Mouse (Mus musculus) forebrain, embryonic 12.5 days (tissue): ENCODE results near the gene Tbx3. TPM values are rescaled to one million over a fixed set of nuclear protein-coding genes. Genes with fewer than 3 reads are reported as not detected.

Experiments
- ATAC-seq: fragments of 200-750 bp; cut with Nextera tagmentation; 2 replicates; pipeline ENCODE4 v1.8.0; 2017; ENCODE audit warnings: moderate TSS enrichment; ENCODE audit not compliant: low FRiP score
- H3K27ac ChIP-seq: fragments of 300-500 bp; sonication (generic); 2 replicates; pipeline ENCODE4 v1.5.1; 2016; ENCODE audit warnings: mild to moderate bottlenecking
- H3K27me3 ChIP-seq: fragments of 300-500 bp; sonication (generic); 2 replicates; pipeline ENCODE4 v1.6.1; 2016; ENCODE audit warnings: mild to moderate bottlenecking
- H3K36me3 ChIP-seq: fragments of 300-500 bp; sonication (generic); replicated peaks from 2 replicates; pipeline ENCODE4 v1.6.1; 2016; ENCODE audit warnings: mild to moderate bottlenecking
- H3K4me1 ChIP-seq: fragments of 300-500 bp; sonication (generic); 2 replicates; pipeline ENCODE4 v1.6.1; 2016
- H3K4me2 ChIP-seq: fragments of 300-500 bp; sonication (generic); 2 replicates; pipeline ENCODE4 v1.6.1; 2016; ENCODE audit warnings: mild to moderate bottlenecking, moderate library complexity
- H3K4me3 ChIP-seq: fragments of 300-500 bp; sonication (generic); replicated peaks from 2 replicates; pipeline ENCODE4 v1.5.1; 2016; ENCODE audit warnings: mild to moderate bottlenecking
- H3K9ac ChIP-seq: fragments of 300-500 bp; sonication (generic); 2 replicates; pipeline ENCODE4 v1.6.1; 2016; ENCODE audit warnings: mild to moderate bottlenecking
- H3K9me3 ChIP-seq: fragments of 300-500 bp; sonication (generic); 2 replicates; pipeline ENCODE4 v1.6.1; 2016
- WGBS: fragments of 180-500 bp; shearing (Covaris S2); methylation state at CpG from one replicate; pipeline ENCODE4 v1.1.7; 2016; 5-methylcytosine and 5-hydroxymethylcytosine counted together
- polyA plus RNA-seq: library from polyadenylated mRNA; unstranded; fragments of >200 nt; fragmentation: Nextera tagmentation; extraction: Ambion mirVana; gene quantifications from 2 replicates; pipeline ENCODE4 v1.2.1, GENCODE M21; 2016

Gene Tbx3
- polyA plus RNA-seq, 1 experiment from 2014 or later: 2.3 TPM

- Histone ChIP-seq H3K27ac (no peak overlapping the region), H3K4me3 (no peak overlapping the region), H3K4me2 (no peak overlapping the region), H3K9me3 (no peaks in the 10 kb centered on the region), H3K4me1 (peaks cover 21% of the 10 kb centered on the region), H3K9ac (no peak overlapping the region), H3K27me3 (peaks cover 96% of the 10 kb centered on the region), H3K36me3 (no peaks in the 10 kb centered on the region)
- WGBS: 1% methylated on average over 22 of the region's 22 CpGs
- no peak for ATAC-seq
Measured at GRCm38 (mm10) chr5:119673716-119674605, 3.5 kb downstream of the Tbx3 start.

DNA sequence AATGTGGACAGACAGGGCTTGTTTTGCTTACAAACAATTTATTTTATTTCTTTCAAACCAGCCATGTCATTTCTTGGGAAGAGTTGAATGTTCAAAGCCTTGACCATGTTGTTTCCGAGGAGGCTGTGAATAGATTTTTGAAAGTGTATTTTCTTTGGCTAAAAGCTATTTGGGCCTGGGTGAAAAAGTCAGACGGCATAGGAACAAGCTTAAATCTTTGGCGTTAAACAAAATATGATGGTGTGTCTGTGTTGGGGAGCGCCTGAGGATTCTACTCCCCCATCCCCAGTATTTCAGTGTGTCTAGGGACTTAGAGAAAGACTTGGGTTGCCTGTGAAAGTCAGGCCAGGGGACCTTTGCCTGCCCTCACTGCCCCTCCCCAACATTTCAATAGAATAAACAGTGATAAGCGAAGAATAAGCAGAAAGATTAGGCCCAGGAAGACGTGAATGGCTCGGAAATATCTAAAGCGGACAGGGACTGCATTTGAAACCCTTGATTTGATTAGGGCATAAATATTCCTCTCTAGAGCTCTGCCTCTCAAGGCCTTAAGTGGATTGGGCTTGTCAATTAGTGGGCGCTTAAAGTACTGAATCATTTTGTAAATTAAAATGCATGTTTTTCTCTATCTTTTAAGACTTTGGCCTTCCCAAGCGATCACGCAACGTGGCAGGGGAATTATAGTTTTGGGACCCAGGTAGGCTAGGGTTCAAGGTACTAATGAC lies 4.3 kb downstream of the Tbx3 start:
- Histone ChIP-seq H3K9me3 (no peaks in the 10 kb centered on the region), H3K36me3 (no peaks in the 10 kb centered on the region), H3K27me3 (peaks cover 94% of the 10 kb centered on the region), H3K4me3 (no peak overlapping the region), H3K4me1 (peaks cover 13% of the 10 kb centered on the region), H3K4me2 (no peak overlapping the region), H3K9ac (no peak overlapping the region), H3K27ac (no peak overlapping the region)
- WGBS: 3% methylated on average over 12 of the region's 12 CpGs
- no peak for ATAC-seq

GRCm38 (mm10) chr5:119676245-119676644 lies 5.8 kb downstream of the Tbx3 start:
- no peak overlapping the region for H3K4me2 ChIP-seq
- no peaks in the 10 kb centered on the region for H3K9me3 ChIP-seq
- WGBS: 3% methylated on average over 2 of the region's 2 CpGs
- no peak for ATAC-seq
- H3K27me3 ChIP-seq: peaks cover 94% of the 10 kb centered on the region
- no peak overlapping the region for H3K4me3 ChIP-seq
- H3K4me1 ChIP-seq: peaks cover 5% of the 10 kb centered on the region; the same call in 1 of the 2 replicates
- no peak overlapping the region for H3K9ac ChIP-seq
- no peaks in the 10 kb centered on the region for H3K36me3 ChIP-seq
- H3K27ac ChIP-seq: no peak overlapping the region

GRCm38 (mm10) chr5:119678516-119678915 lies 8.0 kb downstream of the Tbx3 start:
- Histone ChIP-seq H3K9me3 (no peaks in the 10 kb centered on the region), H3K36me3 (no peaks in the 10 kb centered on the region), H3K4me3 (no peak overlapping the region), H3K9ac (no peak overlapping the region), H3K4me1 (peaks cover 5% of the 10 kb centered on the region; the same call in 1 of the 2 replicates), H3K27ac (no peak overlapping the region), H3K4me2 (no peak overlapping the region), H3K27me3 (peaks cover 97% of the 10 kb centered on the region)
- 11% methylated on average over 5 of the region's 5 CpGs for WGBS
- ATAC-seq: no peak

DNA sequence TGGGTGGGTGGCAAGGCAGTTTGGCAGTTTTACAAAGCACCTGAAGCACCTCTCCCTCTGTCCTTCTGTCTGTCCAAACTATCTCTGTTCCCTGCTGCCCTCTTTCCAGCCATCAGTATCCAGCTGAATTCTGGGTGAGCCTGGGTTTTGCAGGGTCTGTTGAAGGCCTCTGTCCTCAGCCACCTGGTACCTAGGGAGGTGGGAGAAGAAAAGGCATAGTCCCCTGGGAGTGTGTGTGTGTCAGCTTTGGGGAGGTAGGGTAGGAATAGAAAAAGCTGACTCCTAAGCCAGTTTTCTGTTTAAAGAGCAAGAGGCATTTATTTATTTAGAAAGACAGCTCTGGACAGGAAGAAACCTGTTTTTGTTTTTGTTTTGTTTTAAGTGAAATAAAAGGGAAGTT lies 8.6 kb downstream of the Tbx3 start:
- Histone ChIP-seq H3K9me3 (no peaks in the 10 kb centered on the region), H3K27me3 (peaks cover 97% of the 10 kb centered on the region), H3K4me1 (peaks cover 5% of the 10 kb centered on the region; the same call in 1 of the 2 replicates), H3K4me2 (no peak overlapping the region), H3K27ac (no peak overlapping the region), H3K9ac (no peak overlapping the region), H3K4me3 (no peak overlapping the region), H3K36me3 (no peaks in the 10 kb centered on the region)
- ATAC-seq: no peak

GRCm38 (mm10) chr5:119679614-119680328 lies 9.3 kb downstream of the Tbx3 start:
- WGBS: 6% methylated on average over 10 of the region's 10 CpGs
- Histone ChIP-seq H3K4me2 (no peak overlapping the region), H3K9ac (no peak overlapping the region), H3K4me1 (peaks cover 5% of the 10 kb centered on the region; the same call in 1 of the 2 replicates), H3K27ac (no peak overlapping the region), H3K4me3 (no peak overlapping the region), H3K9me3 (no peaks in the 10 kb centered on the region), H3K27me3 (peaks cover 94% of the 10 kb centered on the region), H3K36me3 (no peaks in the 10 kb centered on the region)
- ATAC-seq: no peak

DNA sequence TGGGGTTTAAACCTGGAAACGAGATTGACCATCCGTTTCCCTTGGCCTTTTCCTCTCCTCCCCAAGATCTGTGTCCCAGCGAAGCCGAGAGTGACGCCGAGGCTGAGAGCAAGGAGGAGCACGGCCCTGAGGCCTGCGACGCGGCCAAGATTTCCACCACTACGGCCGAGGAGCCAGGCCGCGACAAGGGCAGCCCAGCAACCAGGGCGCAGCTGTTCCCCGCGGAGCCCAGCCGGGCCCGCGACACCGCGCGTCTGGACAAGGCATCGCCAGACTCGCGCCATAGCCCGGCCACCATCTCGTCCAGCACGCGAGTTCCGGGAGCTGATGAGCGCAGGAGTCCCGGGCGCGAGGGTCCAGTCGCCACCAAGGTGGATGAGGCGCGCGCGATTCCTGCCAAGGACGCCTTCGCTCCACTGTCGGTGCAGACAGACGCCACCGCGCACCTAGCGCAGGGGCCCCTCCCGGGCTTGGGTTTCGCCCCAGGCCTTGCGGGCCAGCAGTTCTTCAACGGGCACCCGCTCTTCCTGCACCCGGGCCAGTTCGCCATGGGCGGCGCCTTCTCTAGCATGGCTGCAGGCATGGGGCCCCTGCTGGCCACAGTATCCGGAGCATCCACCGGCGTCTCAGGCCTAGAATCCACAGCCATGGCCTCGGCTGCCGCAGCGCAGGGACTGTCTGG lies 10.0 kb downstream of the Tbx3 start:
- WGBS: under 1% methylated on average over 62 of the region's 62 CpGs
- Histone ChIP-seq H3K27me3 (peaks cover 94% of the 10 kb centered on the region), H3K27ac (no peak overlapping the region), H3K9me3 (no peaks in the 10 kb centered on the region), H3K36me3 (no peaks in the 10 kb centered on the region), H3K9ac (no peak overlapping the region), H3K4me1 (peaks cover 5% of the 10 kb centered on the region; the same call in 1 of the 2 replicates), H3K4me2 (no peak overlapping the region), H3K4me3 (peak overlapping the region; percentile 21)
- ATAC-seq: no peak

DNA sequence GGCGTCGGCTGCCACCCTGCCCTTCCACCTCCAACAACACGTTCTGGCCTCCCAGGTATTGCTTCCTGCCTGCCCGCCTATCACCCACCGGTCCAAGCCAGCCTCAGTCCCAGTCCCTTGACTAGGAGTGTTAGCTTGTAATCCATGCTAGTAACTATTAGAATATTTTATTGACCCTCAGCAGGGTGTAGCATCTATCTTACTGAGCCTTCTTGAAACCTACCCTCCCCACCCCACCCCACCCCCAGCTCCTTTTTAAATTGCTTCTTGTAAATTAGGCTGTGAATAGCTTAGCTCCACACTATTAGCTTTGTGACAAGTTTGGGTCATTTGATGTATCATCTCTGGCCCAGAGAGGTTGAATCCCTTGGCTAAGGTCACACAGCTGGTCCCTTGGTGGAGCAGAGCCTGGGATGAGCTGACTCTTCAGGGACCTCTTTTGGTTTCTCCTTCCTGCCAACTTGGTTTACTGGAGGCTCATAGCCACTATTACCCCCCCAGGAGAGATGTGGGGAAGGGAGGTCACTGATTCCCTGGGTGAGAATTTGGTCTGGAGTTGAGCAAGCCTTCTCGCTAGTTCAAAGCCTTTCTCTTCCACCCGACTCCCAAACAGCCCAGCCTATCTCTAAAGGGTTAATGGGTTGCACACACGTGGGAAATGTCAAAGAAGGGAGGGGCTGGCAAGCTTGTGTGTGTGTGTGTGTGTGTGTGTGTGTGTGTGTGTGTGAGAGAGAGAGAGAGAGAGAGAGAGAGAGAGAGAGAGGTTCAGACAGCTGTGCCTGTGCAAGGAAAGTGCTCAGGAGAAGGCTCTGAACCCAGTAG lies 10.8 kb downstream of the Tbx3 start:
- peaks cover 5% of the 10 kb centered on the region; the same call in 1 of the 2 replicates for H3K4me1 ChIP-seq
- H3K27me3 ChIP-seq: peaks cover 94% of the 10 kb centered on the region
- H3K9me3 ChIP-seq: no peaks in the 10 kb centered on the region
- no peak for ATAC-seq
- no peak overlapping the region for H3K4me2 ChIP-seq
- no peak overlapping the region for H3K9ac ChIP-seq
- no peaks in the 10 kb centered on the region for H3K36me3 ChIP-seq
- H3K4me3 ChIP-seq: no peak overlapping the region
- no peak overlapping the region for H3K27ac ChIP-seq
- WGBS: 1% methylated on average over 8 of the region's 8 CpGs

GRCm38 (mm10) chr5:119681833-119682210 lies 11.4 kb downstream of the Tbx3 start:
- H3K9ac ChIP-seq: no peak overlapping the region
- peaks cover 5% of the 10 kb centered on the region; the same call in 1 of the 2 replicates for H3K4me1 ChIP-seq
- no peaks in the 10 kb centered on the region for H3K36me3 ChIP-seq
- 7% methylated on average over 4 of the region's 4 CpGs for WGBS
- no peak overlapping the region for H3K4me3 ChIP-seq
- H3K4me2 ChIP-seq: no peak overlapping the region
- no peak overlapping the region for H3K27ac ChIP-seq
- no peaks in the 10 kb centered on the region for H3K9me3 ChIP-seq
- peaks cover 94% of the 10 kb centered on the region for H3K27me3 ChIP-seq
- ATAC-seq: no peak

GRCm38 (mm10) chr5:119682646-119683515 lies 12.4 kb downstream of the Tbx3 start:
- Histone ChIP-seq H3K4me1 (peaks cover 5% of the 10 kb centered on the region; the same call in 1 of the 2 replicates), H3K36me3 (no peaks in the 10 kb centered on the region), H3K9me3 (no peaks in the 10 kb centered on the region), H3K4me3 (no peak overlapping the region), H3K27ac (no peak overlapping the region), H3K4me2 (no peak overlapping the region), H3K27me3 (peaks cover 94% of the 10 kb centered on the region), H3K9ac (no peak overlapping the region)
- no peak for ATAC-seq
- WGBS: 1% methylated on average over 40 of the region's 40 CpGs
